Mouse (Mus musculus): ENCODE results near the gene Bbs5.
"Not testable (repeated sequence)": the region's sequence is repeated elsewhere in the genome, so short reads cannot be mapped to it uniquely, and the experiment has no call there.

The Bbs5 gene

GRCm38 (mm10) chr2:69646726-69647490 lies at the start of gene Bbs5:
TSS of gene Bbs5 (plus strand) at chr2:69647171.
- peak; percentile 83 for DNase-seq (ENCODE audit: low read depth)

GRCm38 (mm10) chr2:69603726-69604393 lies 43.1 kb upstream of the Bbs5 start:
- DNase-seq (ENCODE audit: low read depth): no peak

- no peak for DNase-seq (ENCODE audit: low read depth)
Measured at GRCm38 (mm10) chr2:69606621-69607020, 40.4 kb upstream of the Bbs5 start.

- no peak for DNase-seq (ENCODE audit: low read depth)
Measured at GRCm38 (mm10) chr2:69612237-69612636, 34.7 kb upstream of the Bbs5 start.

- DNase-seq (ENCODE audit: low read depth): no peak
Measured at GRCm38 (mm10) chr2:69612716-69613115, 34.3 kb upstream of the Bbs5 start.

GRCm38 (mm10) chr2:69613237-69613636 lies 33.7 kb upstream of the Bbs5 start:
- no peak for DNase-seq (ENCODE audit: low read depth)

GRCm38 (mm10) chr2:69618336-69618735 lies 28.6 kb upstream of the Bbs5 start:
- no peak for DNase-seq (ENCODE audit: low read depth)

GRCm38 (mm10) chr2:69619286-69619685 lies 27.7 kb upstream of the Bbs5 start:
- DNase-seq (ENCODE audit: low read depth): no peak

- DNase-seq (ENCODE audit: low read depth): no peak
Measured at GRCm38 (mm10) chr2:69629215-69629614, 17.8 kb upstream of the Bbs5 start.

- DNase-seq (ENCODE audit: low read depth): no peak
Measured at GRCm38 (mm10) chr2:69629914-69630313, 17.1 kb upstream of the Bbs5 start.

GRCm38 (mm10) chr2:69630792-69631191 lies 16.2 kb upstream of the Bbs5 start:
- no peak for DNase-seq (ENCODE audit: low read depth)

- no peak for DNase-seq (ENCODE audit: low read depth)
Measured at GRCm38 (mm10) chr2:69631449-69631848, 15.5 kb upstream of the Bbs5 start.

- DNase-seq (ENCODE audit: low read depth): no peak
Measured at GRCm38 (mm10) chr2:69635064-69635701, 11.8 kb upstream of the Bbs5 start.

GRCm38 (mm10) chr2:69635807-69636206 lies 11.2 kb upstream of the Bbs5 start:
- no peak for DNase-seq (ENCODE audit: low read depth)

GRCm38 (mm10) chr2:69637989-69638388 lies 9.0 kb upstream of the Bbs5 start:
- DNase-seq (ENCODE audit: low read depth): not testable (repeated sequence)

GRCm38 (mm10) chr2:69640100-69640499 lies 6.9 kb upstream of the Bbs5 start:
- DNase-seq (ENCODE audit: low read depth): no peak

GRCm38 (mm10) chr2:69644968-69645617 lies 1.9 kb upstream of the Bbs5 start:
- DNase-seq (ENCODE audit: low read depth): no peak

- no peak for DNase-seq (ENCODE audit: low read depth)
Measured at GRCm38 (mm10) chr2:69649716-69650115, 2.7 kb downstream of the Bbs5 start.

GRCm38 (mm10) chr2:69659326-69659725 lies 12.4 kb downstream of the Bbs5 start:
- DNase-seq (ENCODE audit: low read depth): peak; percentile 54

GRCm38 (mm10) chr2:69663827-69664476 lies 17.0 kb downstream of the Bbs5 start:
- no peak for DNase-seq (ENCODE audit: low read depth)

GRCm38 (mm10) chr2:69667656-69668055 lies 20.7 kb downstream of the Bbs5 start:
- no peak for DNase-seq (ENCODE audit: low read depth)

- DNase-seq (ENCODE audit: low read depth): no peak
Measured at GRCm38 (mm10) chr2:69668414-69668813, 21.4 kb downstream of the Bbs5 start.
